Mouse (Mus musculus) brain, embryonic 14.5 days (tissue): ENCODE results near the gene Zg16.

Experiments used
- CTCF ChIP-seq: fragments of 200-500 bp; IDR thresholded peaks from 2 replicates; pipeline ENCODE4 v1.5.1; 2012; ENCODE audit warnings: inconsistent platforms, mild to moderate bottlenecking, moderate library complexity, borderline replicate concordance; ENCODE audit not compliant: insufficient read depth, insufficient read length; ENCODE audit errors: extremely low read depth
- POLR2A ChIP-seq: fragments of 200-500 bp; IDR thresholded peaks from 2 replicates; pipeline ENCODE4 v1.6.1; 2012; ENCODE audit warnings: mild to moderate bottlenecking, inconsistent platforms, borderline replicate concordance; ENCODE audit not compliant: poor library complexity, insufficient read depth, insufficient read length, severe bottlenecking; ENCODE audit errors: extremely low read depth

- no peak for TF ChIP-seq CTCF
- no peak for TF ChIP-seq POLR2A
These were observed 18.4 kb upstream of the Zg16 start for GRCm38 (mm10) chr7:127105551-127105950.
